Mouse (Mus musculus): ENCODE results near the gene 1700012P22Rik. TPM values are rescaled to one million over a fixed set of nuclear protein-coding genes. Genes with fewer than 3 reads are reported as not detected.

Gene 1700012P22Rik
- polyA plus RNA-seq, 1 experiment, result not detected

DNA sequence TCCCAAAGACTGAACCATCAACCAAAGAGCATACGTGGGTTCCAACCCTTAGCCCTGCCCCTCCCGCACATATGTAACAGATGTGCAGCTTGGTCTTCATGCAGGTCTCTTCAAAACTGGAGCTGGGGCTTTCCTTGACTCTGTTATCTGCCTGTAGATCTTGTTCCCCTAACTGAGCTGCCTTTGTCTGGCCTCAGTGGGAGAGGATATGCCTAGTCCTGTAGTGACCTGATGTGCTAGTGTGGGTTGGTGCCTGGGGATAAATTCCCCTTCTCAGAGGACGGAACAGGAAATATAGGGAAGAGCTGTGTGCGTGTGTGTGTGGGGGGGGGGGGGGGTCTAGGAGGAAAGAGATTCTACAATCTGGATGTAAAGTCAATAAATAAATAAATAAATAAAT lies 2.5 kb upstream of the 1700012P22Rik start:
- DNase-seq, result no peak
- TF ChIP-seq CTCF (IDR thresholded peaks at IDR 0.05; ENCODE audit: borderline replicate concordance, control insufficient read depth, extremely low read depth, insufficient read depth, low read length, poor library complexity), result no peak
- no peak for TF ChIP-seq POLR2A (IDR thresholded peaks at IDR 0.05; ENCODE audit: control insufficient read depth, extremely low read depth, insufficient read depth, low read length, poor library complexity)
- WGBS, result 90% methylated on average over 4 of the region's 4 CpGs

DNA sequence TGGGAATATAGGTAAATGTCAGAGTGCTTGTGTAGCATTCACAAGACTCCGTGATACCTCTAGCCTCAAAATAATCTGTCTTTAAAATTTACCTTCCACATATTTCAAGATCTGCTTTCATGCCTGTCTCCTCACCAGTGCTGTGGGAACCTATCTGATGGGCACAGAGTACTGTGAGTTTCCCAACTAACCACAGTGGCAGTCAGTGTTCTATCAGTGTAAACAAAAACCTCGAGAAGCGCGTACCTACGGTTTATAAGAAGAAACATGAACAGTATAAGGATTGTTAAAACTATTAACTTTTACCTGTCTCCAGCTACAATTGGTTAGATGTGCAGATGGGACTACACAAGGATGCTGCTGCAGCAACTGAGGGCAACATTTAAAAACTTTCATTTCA lies 5.4 kb downstream of the 1700012P22Rik start:
- 87% methylated on average over 5 of the region's 5 CpGs for WGBS
- no peaks in the 10 kb centered on the region for H3K36me3 ChIP-seq (ENCODE audit: control insufficient read depth, insufficient read depth, low read length)
- no peak overlapping the region for H3K4me3 ChIP-seq (ENCODE audit: control insufficient read depth, insufficient read depth, low read length)
- H3K4me1 ChIP-seq (replicated peaks; ENCODE audit: control insufficient read depth, insufficient read depth, low read length), result no peaks in the 10 kb centered on the region
- no peaks in the 10 kb centered on the region for H3K27me3 ChIP-seq (ENCODE audit: control insufficient read depth, insufficient read depth, low read length)
- DNase-seq, result no peak
- TF ChIP-seq POLR2A (IDR thresholded peaks at IDR 0.05; ENCODE audit: control insufficient read depth, extremely low read depth, insufficient read depth, low read length, poor library complexity) (no peak), CTCF (IDR thresholded peaks at IDR 0.05; ENCODE audit: borderline replicate concordance, control insufficient read depth, extremely low read depth, insufficient read depth, low read length, poor library complexity) (no peak)
- H3K27ac ChIP-seq (ENCODE audit: control insufficient read depth, insufficient read depth, low read length), result no peak overlapping the region

More for the DNA sequence above, 2.5 kb upstream of the 1700012P22Rik start:
- H3K36me3 ChIP-seq (ENCODE audit: control insufficient read depth, insufficient read depth, low read length), result no peaks in the 10 kb centered on the region
- no peak overlapping the region for H3K27ac ChIP-seq (ENCODE audit: control insufficient read depth, insufficient read depth, low read length)
- no peak overlapping the region for H3K4me3 ChIP-seq (ENCODE audit: control insufficient read depth, insufficient read depth, low read length)
- no peaks in the 10 kb centered on the region for H3K4me1 ChIP-seq (replicated peaks; ENCODE audit: control insufficient read depth, insufficient read depth, low read length)
- no peaks in the 10 kb centered on the region for H3K27me3 ChIP-seq (ENCODE audit: control insufficient read depth, insufficient read depth, low read length)

DNA sequence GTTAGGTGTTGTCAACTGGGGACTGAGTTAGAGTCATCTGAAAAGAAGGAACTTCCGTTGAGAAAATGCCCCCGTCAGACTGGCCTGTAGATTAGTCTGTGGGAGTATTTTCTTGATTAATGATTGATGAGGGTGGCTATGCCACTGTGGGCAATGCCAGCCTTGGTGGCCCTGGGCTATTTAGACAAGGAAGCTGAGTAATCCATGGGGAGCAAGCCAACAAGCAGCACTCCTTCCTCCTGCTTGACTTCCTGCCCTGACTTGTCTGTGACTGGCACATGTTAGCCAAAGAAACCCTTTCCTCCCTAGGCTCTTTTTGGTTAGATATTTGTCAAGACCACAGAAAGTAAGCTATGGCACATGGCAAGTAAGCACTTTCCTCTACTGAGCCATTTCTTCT lies 7.8 kb downstream of the 1700012P22Rik start:
- DNase-seq, result no peak
- no peaks in the 10 kb centered on the region for H3K27me3 ChIP-seq (ENCODE audit: control insufficient read depth, insufficient read depth, low read length)
- H3K4me3 ChIP-seq (ENCODE audit: control insufficient read depth, insufficient read depth, low read length), result no peak overlapping the region
- WGBS, result 80% methylated on average over 2 of the region's 2 CpGs
- TF ChIP-seq POLR2A (IDR thresholded peaks at IDR 0.05; ENCODE audit: control insufficient read depth, extremely low read depth, insufficient read depth, low read length, poor library complexity) (no peak), CTCF (IDR thresholded peaks at IDR 0.05; ENCODE audit: borderline replicate concordance, control insufficient read depth, extremely low read depth, insufficient read depth, low read length, poor library complexity) (no peak)
- H3K36me3 ChIP-seq (ENCODE audit: control insufficient read depth, insufficient read depth, low read length), result no peaks in the 10 kb centered on the region
- H3K4me1 ChIP-seq (replicated peaks; ENCODE audit: control insufficient read depth, insufficient read depth, low read length), result no peaks in the 10 kb centered on the region
- H3K27ac ChIP-seq (ENCODE audit: control insufficient read depth, insufficient read depth, low read length), result no peak overlapping the region

DNA sequence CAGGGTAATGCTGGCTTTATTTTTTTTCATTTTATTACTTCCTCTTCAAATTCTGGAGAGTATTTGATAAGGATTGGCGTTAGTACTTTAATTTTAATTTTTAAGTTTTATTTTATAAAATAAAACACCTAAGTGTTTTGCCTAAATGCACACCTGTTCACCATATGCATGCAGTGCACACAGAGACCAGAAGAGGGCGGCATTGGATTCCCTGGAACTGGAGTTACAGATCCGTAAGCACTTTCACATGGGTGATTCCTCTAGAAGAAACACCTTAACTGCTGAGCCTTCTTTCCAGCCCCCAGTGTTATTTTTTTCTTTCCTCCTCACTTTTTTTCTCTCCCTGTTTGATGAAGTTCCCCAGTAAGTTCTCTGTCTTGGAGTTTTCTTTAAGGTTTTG lies 9.7 kb downstream of the 1700012P22Rik start:
- Histone ChIP-seq H3K36me3 (ENCODE audit: control insufficient read depth, insufficient read depth, low read length) (no peaks in the 10 kb centered on the region), H3K27ac (ENCODE audit: control insufficient read depth, insufficient read depth, low read length) (no peak overlapping the region), H3K4me3 (ENCODE audit: control insufficient read depth, insufficient read depth, low read length) (no peak overlapping the region), H3K27me3 (ENCODE audit: control insufficient read depth, insufficient read depth, low read length) (no peaks in the 10 kb centered on the region), H3K4me1 (replicated peaks; ENCODE audit: control insufficient read depth, insufficient read depth, low read length) (no peaks in the 10 kb centered on the region)
- peak; percentile 8 for DNase-seq
- TF ChIP-seq CTCF (IDR thresholded peaks at IDR 0.05; ENCODE audit: borderline replicate concordance, control insufficient read depth, extremely low read depth, insufficient read depth, low read length, poor library complexity), result no peak
- no peak for TF ChIP-seq POLR2A (IDR thresholded peaks at IDR 0.05; ENCODE audit: control insufficient read depth, extremely low read depth, insufficient read depth, low read length, poor library complexity)
- 29% methylated on average over 3 of the region's 3 CpGs for WGBS

DNA sequence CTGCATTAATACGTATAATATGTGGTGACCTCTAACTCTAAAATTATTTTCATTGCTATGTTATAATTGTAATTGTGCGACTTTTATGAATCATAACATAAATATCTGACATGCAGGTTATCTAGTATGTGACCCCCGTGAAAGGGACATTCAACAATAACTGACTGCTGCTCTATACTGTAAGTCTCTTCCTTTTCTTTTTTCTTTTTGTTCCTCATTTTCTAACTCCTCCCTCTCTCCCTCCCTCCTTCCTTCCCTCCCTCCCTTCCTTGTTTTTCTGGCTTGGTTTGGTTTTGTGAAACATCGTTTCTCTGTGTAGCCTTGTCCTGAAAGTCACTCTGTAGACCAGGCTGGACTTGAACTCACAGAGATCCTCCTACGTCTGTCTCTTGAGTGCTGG lies 14.0 kb downstream of the 1700012P22Rik start:
- no peak overlapping the region for H3K4me3 ChIP-seq (ENCODE audit: control insufficient read depth, insufficient read depth, low read length)
- no peak overlapping the region for H3K27ac ChIP-seq (ENCODE audit: control insufficient read depth, insufficient read depth, low read length)
- DNase-seq, result no peak
- no peak for TF ChIP-seq CTCF (IDR thresholded peaks at IDR 0.05; ENCODE audit: borderline replicate concordance, control insufficient read depth, extremely low read depth, insufficient read depth, low read length, poor library complexity)
- no peak for TF ChIP-seq POLR2A (IDR thresholded peaks at IDR 0.05; ENCODE audit: control insufficient read depth, extremely low read depth, insufficient read depth, low read length, poor library complexity)
- no peaks in the 10 kb centered on the region for H3K27me3 ChIP-seq (ENCODE audit: control insufficient read depth, insufficient read depth, low read length)
- 59% methylated on average over 5 of the region's 5 CpGs for WGBS
- H3K4me1 ChIP-seq (replicated peaks; ENCODE audit: control insufficient read depth, insufficient read depth, low read length), result no peaks in the 10 kb centered on the region
- no peaks in the 10 kb centered on the region for H3K36me3 ChIP-seq (ENCODE audit: control insufficient read depth, insufficient read depth, low read length)

- no peak for DNase-seq
- Histone ChIP-seq H3K27ac (ENCODE audit: control insufficient read depth, insufficient read depth, low read length) (no peak overlapping the region), H3K36me3 (ENCODE audit: control insufficient read depth, insufficient read depth, low read length) (no peaks in the 10 kb centered on the region), H3K27me3 (ENCODE audit: control insufficient read depth, insufficient read depth, low read length) (no peaks in the 10 kb centered on the region), H3K4me3 (ENCODE audit: control insufficient read depth, insufficient read depth, low read length) (no peak overlapping the region), H3K4me1 (replicated peaks; ENCODE audit: control insufficient read depth, insufficient read depth, low read length) (no peaks in the 10 kb centered on the region)
- no peak for TF ChIP-seq POLR2A (IDR thresholded peaks at IDR 0.05; ENCODE audit: control insufficient read depth, extremely low read depth, insufficient read depth, low read length, poor library complexity)
- TF ChIP-seq CTCF (IDR thresholded peaks at IDR 0.05; ENCODE audit: borderline replicate concordance, control insufficient read depth, extremely low read depth, insufficient read depth, low read length, poor library complexity), result no peak
These were observed 17.9 kb downstream of the 1700012P22Rik start for GRCm38 (mm10) chr4:144420644-144421043.

GRCm38 (mm10) chr4:144408290-144408689 lies 30.3 kb downstream of the 1700012P22Rik start, which contains the start of gene Pramef12:
TSS of gene Pramef12 (minus strand) at chr4:144408464.
- WGBS, result 94% methylated on average over 9 of the region's 9 CpGs
- DNase-seq, result no peak
- Histone ChIP-seq H3K27me3 (ENCODE audit: control insufficient read depth, insufficient read depth, low read length) (no peaks in the 10 kb centered on the region), H3K36me3 (ENCODE audit: control insufficient read depth, insufficient read depth, low read length) (no peaks in the 10 kb centered on the region), H3K4me1 (replicated peaks; ENCODE audit: control insufficient read depth, insufficient read depth, low read length) (0 out of 2 replicates have a peak, but pooled peaks cover 3% of the 10 kb centered on the region), H3K4me3 (ENCODE audit: control insufficient read depth, insufficient read depth, low read length) (no peak within 1 kb of the TSS), H3K27ac (ENCODE audit: control insufficient read depth, insufficient read depth, low read length) (no peak within 1 kb of the TSS)
- TF ChIP-seq POLR2A (IDR thresholded peaks at IDR 0.05; ENCODE audit: control insufficient read depth, extremely low read depth, insufficient read depth, low read length, poor library complexity) (no peak), CTCF (IDR thresholded peaks at IDR 0.05; ENCODE audit: borderline replicate concordance, control insufficient read depth, extremely low read depth, insufficient read depth, low read length, poor library complexity) (no peak)
